Mouse (Mus musculus) hindlimb bud, embryonic 11.5 days (tissue): ENCODE measurements around the gene 4930524J08Rik.

Source experiments
- DNase-seq: peaks from one replicate; pipeline ENCODE4 v3.0.0-alpha.2; 2012; ENCODE audit warnings: low read depth, low spot score; ENCODE audit errors: extremely low spot score

The 4930524J08Rik gene

DNA sequence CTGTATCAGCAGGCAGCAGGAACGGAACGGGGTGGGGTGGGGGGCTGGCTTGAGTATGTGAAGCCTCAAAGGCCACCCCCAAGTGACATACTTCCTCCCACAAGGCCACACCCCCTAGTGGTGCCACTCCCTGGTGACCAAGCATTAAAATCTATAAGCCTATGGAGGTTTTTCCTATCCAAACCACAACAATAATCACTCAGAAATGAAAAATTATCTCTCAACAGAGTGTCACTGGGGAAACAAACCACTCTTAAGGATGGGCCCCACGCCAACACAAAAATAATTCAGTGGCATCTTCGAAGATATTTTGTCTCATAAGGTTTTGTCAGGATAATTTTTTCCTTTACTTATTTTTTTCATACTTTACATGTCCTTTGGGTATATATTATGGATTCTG is 25.0 kb downstream of the 4930524J08Rik start:
- no peak for DNase-seq

DNA sequence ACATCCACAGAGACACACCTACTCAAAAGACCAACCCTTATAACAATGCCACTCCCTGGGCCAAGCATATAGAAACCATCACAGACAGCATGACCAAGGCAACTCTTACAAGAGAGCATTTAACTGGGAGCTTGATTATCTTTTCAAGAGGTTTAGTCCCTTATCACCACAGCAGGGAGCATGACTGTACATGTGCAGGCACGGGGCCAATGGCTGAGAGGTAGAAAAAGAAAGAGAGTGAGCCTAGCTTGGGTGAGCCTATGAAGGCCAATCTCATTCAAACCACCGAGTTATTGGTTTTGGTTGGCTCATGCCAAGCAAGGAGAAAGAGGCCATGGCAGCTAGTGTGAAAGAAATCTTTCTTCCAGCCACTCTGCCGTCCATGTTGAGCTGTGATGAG is 26.6 kb downstream of the 4930524J08Rik start:
- DNase-seq, result no peak

DNA sequence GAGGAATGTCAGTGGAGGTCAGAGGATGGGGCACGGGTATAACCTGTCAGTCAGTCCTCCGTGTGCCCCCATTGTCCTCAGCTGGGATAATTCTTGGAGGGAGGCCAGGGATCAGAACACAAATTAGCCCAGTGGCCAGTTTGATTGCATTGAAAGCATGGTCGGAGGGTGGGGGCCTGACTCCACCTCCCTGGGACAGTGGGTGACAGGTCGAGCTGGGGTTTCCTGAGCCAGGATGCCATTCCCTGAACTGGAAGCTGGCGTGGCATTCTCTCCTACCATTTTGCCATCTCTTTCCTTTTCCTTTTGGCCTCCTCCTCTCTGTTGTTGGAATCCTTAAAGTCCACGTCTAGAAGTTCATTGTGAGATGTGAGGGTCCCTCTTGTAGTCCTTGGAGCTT is 27.0 kb downstream of the 4930524J08Rik start:
- no peak for DNase-seq

DNA sequence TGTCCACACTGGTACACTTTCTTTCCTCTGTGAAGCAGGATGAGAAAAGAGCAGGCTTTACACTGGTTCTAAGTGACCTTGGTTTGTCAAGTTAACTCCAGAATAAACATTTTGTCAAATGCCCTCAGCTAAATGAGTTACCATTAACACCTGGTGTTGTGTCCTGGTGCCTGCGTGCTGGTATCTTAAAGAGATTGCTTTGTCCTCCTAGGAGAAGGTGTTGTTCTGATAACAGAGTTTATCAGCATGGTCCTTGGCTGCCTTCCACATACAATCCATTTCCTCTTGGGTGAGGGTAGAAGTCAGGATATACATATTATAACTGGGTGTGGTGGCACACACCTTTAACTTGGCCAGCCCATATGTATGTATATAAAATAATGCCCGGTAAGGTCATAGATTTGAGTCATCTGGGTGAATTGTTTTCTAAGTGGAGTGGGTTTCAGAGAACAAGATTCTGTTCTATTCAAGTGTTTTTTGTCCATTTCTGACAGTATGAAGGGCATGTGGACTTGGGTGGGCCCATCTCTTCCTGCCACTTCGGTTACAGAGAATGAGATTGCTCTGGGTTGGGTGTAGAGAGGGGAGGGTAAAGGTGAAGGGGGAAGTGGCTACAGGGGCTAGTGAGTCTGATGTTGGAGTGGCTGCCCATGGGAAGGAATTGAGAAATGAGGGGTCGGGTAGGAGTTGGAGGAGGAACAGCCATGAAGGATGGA is 27.6 kb downstream of the 4930524J08Rik start:
- no peak for DNase-seq

DNA sequence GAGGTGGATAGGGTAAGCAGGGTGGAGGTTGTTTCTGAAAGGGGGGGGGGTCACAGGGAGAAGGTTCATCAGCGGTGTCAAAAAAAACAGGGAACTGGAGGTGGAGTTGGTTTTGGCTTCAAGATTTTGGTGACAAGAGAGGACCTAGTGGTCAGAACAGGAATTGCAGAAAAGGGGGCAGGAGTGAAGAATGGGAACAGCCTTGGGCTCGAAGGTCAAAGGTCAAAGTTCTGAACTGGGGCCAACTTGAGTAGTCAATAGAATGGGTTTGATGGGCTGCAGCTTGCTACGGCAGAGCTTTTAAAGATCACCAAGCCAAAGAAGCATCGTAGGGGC is 28.1 kb downstream of the 4930524J08Rik start:
- no peak for DNase-seq

DNA sequence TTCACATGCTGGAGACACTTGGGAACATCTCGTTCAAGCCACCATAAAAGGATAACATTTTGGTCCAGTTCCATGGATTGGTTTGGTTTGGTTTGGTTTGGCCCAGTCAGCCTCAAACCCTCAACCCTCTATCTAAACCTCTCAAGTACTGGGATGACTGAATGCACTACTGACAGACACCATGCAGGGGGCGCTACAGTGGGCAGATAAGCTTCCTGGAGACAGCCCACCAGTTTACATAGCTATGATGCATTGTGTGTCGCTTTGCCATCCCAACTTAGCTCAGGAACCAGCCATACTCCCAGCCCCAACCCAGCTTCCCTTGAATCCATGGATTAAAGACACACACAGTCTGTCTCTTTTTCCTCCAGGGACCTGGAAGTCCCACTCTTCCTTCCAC is 29.6 kb downstream of the 4930524J08Rik start:
- no peak for DNase-seq

DNA sequence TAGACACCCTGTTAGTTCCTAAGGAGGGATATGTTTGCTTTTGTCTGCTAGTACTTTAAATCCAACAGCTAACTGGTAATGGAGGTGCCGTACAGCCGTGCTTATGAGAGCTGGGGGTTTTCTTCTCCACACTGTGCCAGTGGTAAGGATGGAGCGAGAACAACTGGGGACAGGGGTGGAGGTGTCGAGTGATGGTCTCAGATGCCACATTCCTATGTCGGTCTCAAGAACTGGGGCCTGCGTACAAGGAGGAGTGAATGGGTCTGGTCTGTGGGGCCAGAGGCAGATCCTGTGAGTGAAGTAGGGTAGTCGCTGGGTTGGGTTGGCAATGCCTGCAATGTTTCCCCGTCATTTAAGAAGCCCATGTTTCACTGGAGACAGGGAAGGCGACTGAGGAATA is 33.7 kb downstream of the 4930524J08Rik start:
- no peak for DNase-seq

DNA sequence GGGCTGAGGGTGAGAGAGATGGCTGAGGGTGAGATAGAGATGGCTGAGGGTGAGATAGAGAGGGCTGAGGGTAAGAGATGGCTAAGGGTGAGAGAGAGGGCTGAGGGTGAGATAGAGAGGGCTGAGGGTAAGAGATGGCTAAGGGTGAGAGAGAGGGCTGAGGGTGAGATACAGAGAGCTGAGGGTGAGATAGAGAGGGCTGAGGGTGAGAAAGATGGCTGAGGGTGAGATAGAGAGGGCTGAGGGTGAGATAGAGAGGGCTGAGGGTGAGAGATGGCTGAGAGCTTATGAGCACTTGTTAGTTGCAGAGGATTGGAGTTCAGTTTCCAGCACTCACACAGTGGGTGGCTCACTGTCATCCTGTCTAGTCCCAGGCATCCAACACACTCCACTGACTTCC is 41.2 kb downstream of the 4930524J08Rik start:
- DNase-seq, result no peak

DNA sequence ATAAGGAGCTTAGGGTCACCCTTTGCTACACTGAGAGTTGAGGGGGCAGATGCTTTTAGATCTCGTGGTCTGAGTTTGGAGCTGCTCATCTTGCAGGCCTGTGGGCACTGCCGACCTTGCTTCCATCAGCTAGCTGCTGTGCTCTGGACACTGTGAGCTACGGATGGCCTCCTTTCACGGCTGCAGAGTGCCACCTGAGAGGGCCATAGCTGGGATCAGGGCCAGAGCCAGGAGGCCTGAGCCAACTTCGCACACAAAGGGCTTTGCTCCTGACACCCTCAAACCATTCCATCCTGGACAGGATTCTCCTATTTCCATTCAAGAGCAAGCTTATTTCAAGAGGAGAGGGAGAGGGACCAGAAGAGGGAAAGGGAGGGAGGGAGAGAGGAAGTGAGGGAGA is 45.5 kb downstream of the 4930524J08Rik start:
- no peak for DNase-seq

DNA sequence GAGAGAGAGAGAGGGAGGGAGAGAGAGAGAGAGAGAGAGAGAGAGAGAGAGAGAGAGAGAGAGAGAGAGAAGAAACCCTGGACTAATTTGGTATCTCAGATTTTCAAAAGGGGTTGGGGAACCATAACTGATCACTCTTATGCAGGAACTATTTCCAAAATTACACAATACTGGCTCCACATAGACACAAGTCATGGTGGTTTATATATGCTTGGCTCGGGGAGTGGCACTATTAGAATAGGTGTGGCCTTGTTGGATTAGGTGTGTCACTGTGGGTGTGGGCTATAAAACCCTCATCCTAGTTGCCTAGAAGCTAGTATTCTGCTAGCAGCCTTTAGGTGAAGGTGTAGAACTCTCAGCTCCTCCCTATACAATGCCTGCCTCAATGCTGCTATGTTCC is 46.0 kb downstream of the 4930524J08Rik start:
- no peak for DNase-seq
